Mouse (Mus musculus) mouse embryonic stem cell (cell line): ENCODE measurements around the gene Tmem123.

Experiments
- in situ Hi-C, 2 experiments: fragments of 300-500 bp; cut with MboI; formaldehyde crosslinking; loops; 1 replicate in 1 of 2; 3 replicates in 1 of 2; pipeline ENCODE4 v1.14.3; 2019 to 2020; ENCODE audit warnings: low sequenced_read_pairs in 2 of 2, low pct_unique_long_range_greater_than_20kb in 1 of 2, mixed read lengths in 1 of 2; ENCODE audit not compliant: unreplicated experiment in 1 of 2

The Tmem123 gene

DNA sequence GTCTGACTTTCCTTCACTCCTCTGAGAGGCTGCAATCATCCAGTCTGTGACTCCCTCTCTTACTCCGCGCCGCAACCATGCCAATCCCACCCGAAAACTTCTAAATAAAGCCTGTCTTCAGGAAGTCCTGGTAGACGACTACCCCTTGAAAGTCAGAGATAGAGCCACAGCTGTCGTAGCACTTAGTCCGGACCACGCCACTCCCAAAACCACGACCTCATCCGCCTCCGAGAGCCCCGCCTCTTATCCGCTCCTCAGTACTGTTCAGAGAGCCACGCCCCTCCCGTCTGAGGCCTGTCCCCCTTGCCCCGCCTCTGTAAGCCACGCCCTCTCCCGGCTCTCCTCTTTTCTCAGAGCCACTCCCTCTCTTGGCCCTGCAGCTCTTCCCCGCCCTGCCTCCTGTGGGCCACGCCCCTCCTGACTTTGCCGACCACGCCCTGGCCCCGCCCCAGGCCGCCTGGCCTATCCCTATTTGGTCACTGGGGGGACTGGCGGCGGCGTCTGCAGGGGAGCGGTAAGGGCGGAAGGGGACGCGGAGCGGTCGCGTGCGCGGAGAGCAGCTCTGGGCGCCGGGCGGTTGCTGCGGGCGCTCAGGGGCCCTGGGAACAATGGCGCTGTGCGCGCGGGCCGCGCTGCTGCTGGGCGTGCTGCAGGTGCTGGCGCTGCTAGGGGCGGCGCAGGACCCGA, at the start of gene Tmem123:
TSS of gene Tmem123 (plus strand) at position 428 of the 687 bp plus-strand sequence.
- in situ Hi-C loops, result no loop called here

GRCm38 (mm10) chr9:7714062-7714907, 49.6 kb upstream of the Tmem123 start:
- in situ Hi-C loops, result loop anchor here (5.0 to 10.0 kb wide), 2 partner anchors 141 to 183 kb away; no protein-coding TSS in a partner anchor

- in situ Hi-C loops, result loop anchor here (5.0 to 10.0 kb wide), 2 partner anchors 140 to 182 kb away; no protein-coding TSS in a partner anchor
Observed at GRCm38 (mm10) chr9:7714908-7715175, 49.0 kb upstream of the Tmem123 start.

DNA sequence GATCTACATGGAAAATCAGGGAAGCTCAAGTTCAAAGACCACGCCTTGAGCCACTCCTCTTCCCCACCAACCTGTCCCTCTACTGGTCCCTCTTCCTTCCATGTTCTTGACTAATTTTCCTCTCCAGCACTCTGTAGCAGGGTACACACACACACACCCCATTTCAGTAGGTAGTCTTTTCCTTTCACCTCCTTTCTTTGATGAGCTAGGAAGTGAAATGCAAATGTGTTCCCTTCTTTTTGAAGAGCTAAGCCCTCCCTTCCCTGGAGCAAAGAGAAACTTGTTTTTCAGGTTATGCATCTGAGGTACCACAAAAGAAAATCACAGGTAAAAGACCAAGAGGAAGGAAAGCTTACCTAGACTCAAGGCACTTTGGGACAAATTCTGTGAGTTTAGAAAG, 42.3 kb upstream of the Tmem123 start:
- in situ Hi-C loops, result no loop called here

DNA sequence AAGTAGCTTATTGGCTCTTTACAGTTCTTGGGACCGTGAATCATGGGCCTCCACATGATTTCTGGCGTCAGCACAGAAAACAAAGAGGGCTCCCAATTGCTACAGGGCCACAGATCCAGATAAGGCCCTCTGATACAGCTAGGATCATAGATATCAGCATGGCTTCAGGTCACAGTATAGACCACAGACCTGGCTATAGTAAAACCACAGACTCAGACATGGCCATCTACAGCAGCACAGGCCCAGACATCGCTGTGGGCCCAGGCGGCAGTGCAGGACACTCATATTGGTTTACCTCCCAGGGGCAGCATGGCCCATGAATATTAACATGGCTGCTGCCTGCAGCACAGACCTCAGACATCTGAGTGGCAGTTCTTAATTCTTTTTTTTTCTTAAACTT, 34.8 kb upstream of the Tmem123 start:
- in situ Hi-C loops, result no loop called here

DNA sequence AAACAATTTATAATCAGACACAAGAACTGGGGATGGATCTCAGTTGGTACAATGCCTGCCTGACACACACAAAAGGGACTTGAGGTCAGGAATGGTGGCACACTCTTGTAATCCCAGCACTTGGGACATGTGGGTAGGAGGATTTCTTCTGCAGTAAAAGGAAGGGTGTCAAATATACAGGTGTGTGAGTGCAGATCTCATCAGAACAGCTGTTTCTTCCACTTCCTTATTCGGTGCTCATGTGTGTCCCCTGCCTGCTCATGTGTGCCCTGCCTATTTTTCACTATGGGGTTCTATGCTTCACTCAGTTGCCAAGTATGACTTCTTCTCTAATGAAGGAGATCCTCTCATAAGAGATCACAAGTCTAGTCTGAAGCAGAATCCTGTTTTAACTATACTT, 21.1 kb upstream of the Tmem123 start:
- in situ Hi-C loops, result no loop called here

DNA sequence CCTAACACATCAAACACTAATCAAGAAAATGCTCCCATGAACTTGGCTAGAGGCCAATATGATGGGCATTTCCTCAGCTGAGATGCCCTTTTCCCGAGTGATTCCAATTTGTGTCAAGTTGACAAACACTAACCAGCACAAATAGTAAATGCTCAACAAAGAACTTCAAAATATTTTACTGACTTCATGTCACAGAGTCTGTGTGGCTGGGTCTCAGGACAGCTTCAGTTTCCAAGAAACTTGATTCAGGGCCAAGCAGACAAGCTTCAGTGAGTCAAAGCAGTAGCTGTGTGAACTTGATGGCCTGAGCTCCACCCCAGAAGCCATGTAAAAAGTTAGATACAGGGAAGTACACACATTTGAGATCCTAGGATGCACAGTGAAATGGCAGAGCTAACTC, 19.7 kb upstream of the Tmem123 start:
- in situ Hi-C loops, result no loop called here

DNA sequence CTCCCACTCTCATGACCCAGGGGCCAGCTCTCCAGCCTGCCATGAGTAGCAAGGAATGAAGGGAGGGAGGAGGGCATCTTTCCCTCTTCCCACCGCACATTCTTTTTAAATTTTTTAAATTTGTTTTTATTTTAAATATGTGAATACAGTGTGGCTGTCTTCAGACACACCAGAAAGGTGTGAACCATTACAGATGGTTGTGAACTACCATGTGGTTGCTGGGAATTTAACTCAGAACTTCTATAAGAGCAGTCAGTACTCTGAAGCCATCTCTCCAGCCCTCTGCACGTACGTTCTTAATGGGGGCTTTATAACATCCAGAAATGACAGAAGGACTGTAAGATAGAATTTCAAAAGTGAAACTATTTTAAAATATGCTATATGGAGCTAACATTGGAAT, 15.0 kb upstream of the Tmem123 start:
- in situ Hi-C loops, result no loop called here

GRCm38 (mm10) chr9:7749537-7749936, 14.3 kb upstream of the Tmem123 start:
- in situ Hi-C loops, result no loop called here

GRCm38 (mm10) chr9:7755889-7756423, 7.9 kb upstream of the Tmem123 start:
- in situ Hi-C loops, result no loop called here

DNA sequence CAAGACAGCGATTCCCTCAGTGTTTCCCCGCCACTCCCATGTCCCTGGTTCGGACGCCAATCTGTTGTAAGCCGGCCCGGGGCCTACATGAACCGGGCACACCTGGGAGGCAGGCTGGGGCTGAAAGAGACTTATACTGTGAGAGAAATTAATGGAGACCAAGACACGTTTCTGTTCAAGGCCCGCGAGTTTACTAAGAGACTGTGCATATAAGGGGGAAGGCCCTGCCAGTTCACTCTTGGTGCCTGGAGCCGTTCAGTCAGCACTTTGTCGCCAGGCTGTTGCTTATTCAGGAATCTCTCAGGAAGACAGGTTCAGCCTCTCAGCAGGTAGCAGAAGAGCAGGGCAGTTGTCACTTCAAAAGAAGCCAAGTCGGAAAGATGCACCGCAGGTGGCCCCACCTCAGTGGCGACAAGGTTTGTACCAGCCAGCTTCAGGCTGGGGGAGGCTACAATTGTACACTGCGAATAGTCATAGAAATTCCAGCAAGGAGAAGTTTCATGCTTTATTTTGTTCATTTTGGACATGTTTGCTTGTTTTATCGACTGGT, 1.9 kb upstream of the Tmem123 start:
- in situ Hi-C loops, result no loop called here

GRCm38 (mm10) chr9:7762741-7763140, 1.1 kb upstream of the Tmem123 start:
- in situ Hi-C loops, result no loop called here

DNA sequence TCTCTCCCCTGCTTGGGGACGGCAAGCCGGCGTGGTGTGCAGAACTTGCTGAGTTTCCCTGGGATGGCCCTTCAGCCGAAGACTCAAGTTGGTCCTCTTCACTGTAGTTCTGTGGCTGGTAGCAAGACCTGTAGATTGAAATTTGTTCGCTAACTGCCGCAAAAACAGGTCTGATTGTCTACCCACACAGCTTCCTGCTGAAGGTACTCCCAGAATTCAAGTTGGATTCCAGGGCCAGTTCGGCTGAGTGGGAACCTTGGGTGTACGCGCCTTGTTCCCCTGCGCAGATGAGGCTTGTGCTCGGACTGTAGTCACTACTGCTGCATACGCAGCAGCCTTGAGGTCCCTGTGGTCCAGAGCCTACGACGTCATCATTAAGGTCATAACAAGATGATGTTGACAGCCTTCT, 626 bp downstream of the Tmem123 start:
- in situ Hi-C loops, result no loop called here

DNA sequence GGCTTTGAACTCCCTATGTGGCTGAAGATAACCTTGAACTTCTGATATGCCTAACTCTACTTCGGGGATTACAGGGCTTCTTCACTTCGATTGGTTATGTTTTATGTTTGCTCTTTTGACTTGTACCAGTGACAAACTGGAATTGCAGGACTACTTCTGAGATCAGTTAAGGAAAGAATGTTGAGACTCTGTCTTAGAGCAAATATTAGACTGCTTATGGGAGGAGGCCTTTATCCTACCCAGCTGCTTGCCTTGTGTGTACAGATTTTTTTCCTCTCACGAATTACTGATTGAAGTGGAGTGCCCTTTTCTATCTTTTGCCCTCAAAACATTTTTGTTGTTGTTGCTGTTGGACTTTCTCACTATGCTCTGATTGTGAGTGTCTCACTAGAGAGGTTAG, 1.4 kb downstream of the Tmem123 start:
- in situ Hi-C loops, result no loop called here

GRCm38 (mm10) chr9:7766582-7766981, 2.7 kb downstream of the Tmem123 start:
- in situ Hi-C loops, result no loop called here

- in situ Hi-C loops, result no loop called here
Observed at GRCm38 (mm10) chr9:7767526-7767925, 3.7 kb downstream of the Tmem123 start.

DNA sequence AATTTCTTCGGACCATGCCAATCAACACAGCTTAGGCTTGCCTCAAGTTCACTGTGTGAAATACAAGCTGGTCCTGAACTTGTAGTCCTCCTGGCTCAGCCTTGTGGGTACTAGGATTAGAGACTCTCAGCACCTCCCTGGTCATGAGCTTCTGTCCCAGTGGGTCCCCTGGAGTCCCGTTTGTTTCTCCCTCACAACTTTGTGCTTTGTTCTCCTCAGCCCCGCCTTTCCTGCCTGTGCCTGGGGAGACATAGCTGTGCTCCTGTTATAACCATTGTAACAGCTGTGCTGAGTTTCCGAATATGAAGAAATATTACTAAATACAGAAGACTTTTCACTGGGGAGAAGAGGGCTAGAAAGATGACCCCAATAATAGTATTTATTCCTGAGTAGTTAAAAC, 5.2 kb downstream of the Tmem123 start:
- in situ Hi-C loops, result no loop called here

DNA sequence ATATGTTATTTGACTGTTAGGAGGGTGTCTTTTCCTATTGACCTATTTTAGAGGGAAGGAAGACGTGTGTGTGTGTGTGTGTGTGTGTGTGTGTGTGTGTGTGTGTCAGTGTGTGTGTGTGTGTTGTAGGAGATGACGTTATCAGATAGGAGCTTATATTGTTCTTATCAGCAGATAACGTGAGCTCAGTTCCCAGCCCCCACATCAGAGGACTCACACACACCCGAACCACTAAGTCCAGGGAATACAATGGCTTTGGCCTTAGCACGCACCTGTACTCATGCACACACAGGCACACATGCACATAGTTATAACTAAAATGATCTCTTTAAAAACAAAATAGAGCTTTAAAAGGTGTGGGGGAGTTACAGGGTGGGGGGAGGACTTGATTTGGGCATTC, 5.7 kb downstream of the Tmem123 start:
- in situ Hi-C loops, result no loop called here

DNA sequence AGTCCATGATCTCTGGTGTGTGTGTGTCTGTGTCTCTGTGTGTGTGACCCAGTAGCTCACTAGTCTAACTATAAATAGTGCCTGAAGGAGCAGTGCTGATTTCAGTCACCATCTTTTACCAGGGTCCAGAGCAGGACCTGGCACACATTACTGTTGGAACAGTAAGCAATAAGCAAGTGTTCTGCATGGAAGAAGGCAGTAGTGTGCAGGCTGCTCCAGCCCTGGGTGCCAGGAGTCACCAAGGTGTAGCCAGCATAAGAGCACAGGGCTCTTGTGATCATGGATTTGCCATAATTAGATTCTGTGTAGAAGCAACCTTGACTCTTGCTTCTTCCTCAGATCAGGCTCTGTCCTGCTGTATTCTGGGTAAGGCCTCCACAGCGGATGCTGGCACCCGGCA, 8.5 kb downstream of the Tmem123 start:
- in situ Hi-C loops, result no loop called here
